Mouse (Mus musculus): ENCODE measurements around the gene Rmnd5b. TPM values are rescaled to one million over a fixed set of nuclear protein-coding genes. Genes with fewer than 3 reads are reported as not detected.

Rmnd5b gene
- polyA plus RNA-seq, 1 experiment from 2014 or later = 39.1 TPM

GRCm38 (mm10) chr11:51658705-51659104, 23.0 kb upstream of the Rmnd5b start:
- Histone ChIP-seq H3K4me3 (no peak overlapping the region), H3K27ac (no peak overlapping the region), H3K9me3 (no peaks in the 10 kb centered on the region), H3K36me3 (replicated peaks) (no peaks in the 10 kb centered on the region), H3K27me3 (ENCODE audit: poor library complexity, severe bottlenecking) (no peaks in the 10 kb centered on the region), H3K4me1 (peaks cover 5% of the 10 kb centered on the region; the same call in 1 of the 2 replicates)
- WGBS = 87% methylated on average over 6 of the region's 6 CpGs
- no peak for DNase-seq (ENCODE audit: extremely low spot score, low spot score)

- Histone ChIP-seq H3K27me3 (ENCODE audit: poor library complexity, severe bottlenecking) (no peaks in the 10 kb centered on the region), H3K36me3 (replicated peaks) (no peaks in the 10 kb centered on the region), H3K9me3 (no peaks in the 10 kb centered on the region), H3K4me1 (peaks cover 5% of the 10 kb centered on the region; the same call in 1 of the 2 replicates), H3K4me3 (no peak overlapping the region), H3K27ac (no peak overlapping the region)
- WGBS = 72% methylated on average over 7 of the region's 7 CpGs
- DNase-seq (ENCODE audit: extremely low spot score, low spot score) = no peak
Measured at GRCm38 (mm10) chr11:51658291-51658690, 22.6 kb upstream of the Rmnd5b start.

DNA sequence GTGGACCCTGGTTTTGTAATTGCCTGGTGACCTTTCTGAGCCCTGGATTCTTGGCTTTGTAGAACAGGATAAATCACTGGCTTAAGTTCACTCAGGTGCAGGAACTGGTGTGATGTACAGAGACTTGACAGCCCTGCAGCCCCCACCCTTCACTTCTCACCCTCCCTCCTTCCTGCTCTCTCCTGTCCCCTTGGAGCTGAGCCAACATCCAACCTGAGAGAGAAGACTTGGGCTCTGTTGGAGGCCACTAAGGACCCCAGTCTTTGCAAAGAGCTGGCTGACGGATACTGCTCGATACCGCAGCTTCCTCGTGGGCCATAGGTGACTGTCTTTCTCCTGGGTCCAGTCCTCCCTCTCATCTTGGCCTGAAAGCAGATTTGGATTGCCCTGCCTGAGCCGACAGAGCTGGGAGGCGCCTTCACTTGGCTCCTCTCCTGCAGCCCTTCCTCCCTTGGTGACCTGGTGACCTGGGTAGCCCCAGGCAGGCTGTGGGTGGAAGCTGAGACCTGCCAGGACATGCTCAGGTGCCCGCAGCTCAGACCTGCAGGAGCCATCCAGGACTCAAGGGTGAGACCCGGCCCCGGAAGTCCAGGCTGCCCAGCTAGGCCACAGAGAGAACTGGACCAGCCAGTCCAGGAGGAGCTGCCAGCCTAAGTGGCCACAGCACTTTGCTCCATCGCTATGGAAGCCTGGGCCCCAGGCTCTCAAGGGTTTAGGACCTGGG, 21.3 kb upstream of the Rmnd5b start:
- no peak overlapping the region for H3K4me3 ChIP-seq
- H3K9me3 ChIP-seq = no peaks in the 10 kb centered on the region
- H3K4me1 ChIP-seq = peaks cover 5% of the 10 kb centered on the region; the same call in 1 of the 2 replicates
- WGBS = 88% methylated on average over 10 of the region's 10 CpGs
- no peak overlapping the region for H3K27ac ChIP-seq
- no peak for DNase-seq (ENCODE audit: extremely low spot score, low spot score)
- H3K27me3 ChIP-seq (ENCODE audit: poor library complexity, severe bottlenecking) = peaks cover 2% of the 10 kb centered on the region
- no peaks in the 10 kb centered on the region for H3K36me3 ChIP-seq (replicated peaks)

- Histone ChIP-seq H3K9me3 (no peaks in the 10 kb centered on the region), H3K27ac (no peak overlapping the region), H3K4me3 (no peak overlapping the region), H3K36me3 (replicated peaks) (no peaks in the 10 kb centered on the region), H3K4me1 (peaks cover 21% of the 10 kb centered on the region), H3K27me3 (ENCODE audit: poor library complexity, severe bottlenecking) (peaks cover 22% of the 10 kb centered on the region)
- no peak for DNase-seq (ENCODE audit: extremely low spot score, low spot score)
- WGBS = 95% methylated on average over 3 of the region's 3 CpGs
Measured at GRCm38 (mm10) chr11:51654891-51655290, 19.2 kb upstream of the Rmnd5b start.

DNA sequence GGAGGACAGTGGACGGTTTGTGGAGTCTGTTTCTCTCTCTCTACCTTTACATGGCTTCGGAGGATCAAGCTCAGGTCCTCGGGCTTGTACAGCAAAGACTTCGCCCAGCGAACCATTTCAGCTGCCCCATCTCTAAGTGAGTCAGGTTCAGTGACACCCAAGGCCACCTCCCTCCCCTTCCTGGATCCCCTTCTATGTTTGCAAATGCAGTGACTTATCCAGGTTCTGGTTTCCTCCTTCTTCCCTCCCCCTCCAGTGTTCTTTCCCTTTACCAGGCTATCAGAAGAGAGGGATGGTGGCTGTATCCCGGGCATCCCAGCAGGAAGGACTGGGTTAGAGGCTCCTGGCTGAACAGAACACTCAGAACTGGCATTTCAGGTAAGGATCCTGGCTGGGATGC, 18.0 kb upstream of the Rmnd5b start:
- H3K4me1 ChIP-seq = peaks cover 33% of the 10 kb centered on the region
- H3K27me3 ChIP-seq (ENCODE audit: poor library complexity, severe bottlenecking) = peaks cover 32% of the 10 kb centered on the region
- no peak overlapping the region for H3K27ac ChIP-seq
- no peaks in the 10 kb centered on the region for H3K36me3 ChIP-seq (replicated peaks)
- 92% methylated on average over 6 of the region's 6 CpGs for WGBS
- no peaks in the 10 kb centered on the region for H3K9me3 ChIP-seq
- no peak overlapping the region for H3K4me3 ChIP-seq
- DNase-seq (ENCODE audit: extremely low spot score, low spot score) = no peak

GRCm38 (mm10) chr11:51652889-51653418, 17.3 kb upstream of the Rmnd5b start:
- peaks cover 32% of the 10 kb centered on the region for H3K27me3 ChIP-seq (ENCODE audit: poor library complexity, severe bottlenecking)
- no peaks in the 10 kb centered on the region for H3K36me3 ChIP-seq (replicated peaks)
- peaks cover 41% of the 10 kb centered on the region for H3K4me1 ChIP-seq
- no peak for DNase-seq (ENCODE audit: extremely low spot score, low spot score)
- 94% methylated on average over 4 of the region's 4 CpGs for WGBS
- H3K4me3 ChIP-seq = no peak overlapping the region
- H3K27ac ChIP-seq = no peak overlapping the region
- no peaks in the 10 kb centered on the region for H3K9me3 ChIP-seq

GRCm38 (mm10) chr11:51650691-51651515, 15.2 kb upstream of the Rmnd5b start, which contains the start of the genes N4bp3 and D930048N14Rik:
Gene N4bp3, minus strand, starts transcription at chr11:51650842.
Gene D930048N14Rik, plus strand, starts transcription at chr11:51650954.
- Histone ChIP-seq H3K27me3 (ENCODE audit: poor library complexity, severe bottlenecking) (peaks cover 32% of the 10 kb centered on the region), H3K36me3 (replicated peaks) (peaks cover under 1% of the 10 kb centered on the region; the same call in 1 of the 2 replicates), H3K4me3 (peak within 1 kb of the TSS; percentile 78), H3K4me1 (peaks cover 54% of the 10 kb centered on the region), H3K27ac (peak within 1 kb of the TSS; percentile 87), H3K9me3 (no peaks in the 10 kb centered on the region)
- DNase-seq (ENCODE audit: extremely low spot score, low spot score) = peak; percentile 71
- under 1% methylated on average over 70 of the region's 70 CpGs for WGBS

DNA sequence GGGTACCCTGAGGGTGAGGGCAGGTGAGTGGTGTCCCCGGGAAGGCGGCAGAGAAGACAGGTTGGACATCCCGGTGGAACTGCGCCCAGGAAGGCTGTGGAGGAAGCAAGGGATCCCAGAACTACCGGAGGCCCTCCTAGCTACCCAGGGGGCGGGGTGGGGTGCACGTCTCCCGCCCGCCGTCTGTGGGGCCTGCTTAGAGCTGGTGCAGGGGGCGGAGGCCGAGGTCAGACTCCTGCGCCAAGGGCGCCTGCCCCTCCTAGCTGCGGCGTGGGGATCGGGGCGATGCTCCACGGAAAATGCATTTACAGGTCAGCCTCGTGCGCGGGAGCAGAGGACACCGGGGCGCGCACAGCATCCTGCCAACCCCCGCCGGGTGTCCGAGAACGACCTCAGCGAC, 14.6 kb upstream of the Rmnd5b start:
- H3K36me3 ChIP-seq (replicated peaks) = peaks cover 7% of the 10 kb centered on the region
- H3K27me3 ChIP-seq (ENCODE audit: poor library complexity, severe bottlenecking) = peaks cover 32% of the 10 kb centered on the region
- H3K4me1 ChIP-seq = peaks cover 55% of the 10 kb centered on the region
- H3K27ac ChIP-seq = peak overlapping the region; percentile 87
- H3K4me3 ChIP-seq = peak overlapping the region; percentile 78
- DNase-seq (ENCODE audit: extremely low spot score, low spot score) = no peak
- WGBS = under 1% methylated on average over 28 of the region's 30 CpGs
- no peaks in the 10 kb centered on the region for H3K9me3 ChIP-seq

DNA sequence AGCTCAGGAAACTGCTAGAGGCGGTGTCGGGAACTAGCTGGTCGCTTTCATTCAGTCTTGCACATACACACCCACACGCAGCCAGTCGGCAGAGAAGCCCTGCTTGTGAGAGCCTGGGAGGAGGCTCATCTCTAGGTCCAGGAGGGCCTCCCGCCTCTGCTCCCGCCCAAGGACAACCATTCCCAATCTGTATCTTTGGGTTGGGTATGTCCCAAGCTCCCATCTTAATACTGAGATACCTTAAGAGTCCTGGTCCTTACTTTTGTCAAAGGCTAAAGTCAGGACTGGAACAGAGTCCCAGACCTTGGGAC, 14.1 kb upstream of the Rmnd5b start:
- Histone ChIP-seq H3K27me3 (ENCODE audit: poor library complexity, severe bottlenecking) (peaks cover 32% of the 10 kb centered on the region), H3K9me3 (no peaks in the 10 kb centered on the region), H3K27ac (peak overlapping the region; percentile 87), H3K36me3 (replicated peaks) (peaks cover 11% of the 10 kb centered on the region), H3K4me3 (peak overlapping the region; percentile 78), H3K4me1 (peaks cover 57% of the 10 kb centered on the region)
- no peak for DNase-seq (ENCODE audit: extremely low spot score, low spot score)
- 2% methylated on average over 7 of the region's 7 CpGs for WGBS

DNA sequence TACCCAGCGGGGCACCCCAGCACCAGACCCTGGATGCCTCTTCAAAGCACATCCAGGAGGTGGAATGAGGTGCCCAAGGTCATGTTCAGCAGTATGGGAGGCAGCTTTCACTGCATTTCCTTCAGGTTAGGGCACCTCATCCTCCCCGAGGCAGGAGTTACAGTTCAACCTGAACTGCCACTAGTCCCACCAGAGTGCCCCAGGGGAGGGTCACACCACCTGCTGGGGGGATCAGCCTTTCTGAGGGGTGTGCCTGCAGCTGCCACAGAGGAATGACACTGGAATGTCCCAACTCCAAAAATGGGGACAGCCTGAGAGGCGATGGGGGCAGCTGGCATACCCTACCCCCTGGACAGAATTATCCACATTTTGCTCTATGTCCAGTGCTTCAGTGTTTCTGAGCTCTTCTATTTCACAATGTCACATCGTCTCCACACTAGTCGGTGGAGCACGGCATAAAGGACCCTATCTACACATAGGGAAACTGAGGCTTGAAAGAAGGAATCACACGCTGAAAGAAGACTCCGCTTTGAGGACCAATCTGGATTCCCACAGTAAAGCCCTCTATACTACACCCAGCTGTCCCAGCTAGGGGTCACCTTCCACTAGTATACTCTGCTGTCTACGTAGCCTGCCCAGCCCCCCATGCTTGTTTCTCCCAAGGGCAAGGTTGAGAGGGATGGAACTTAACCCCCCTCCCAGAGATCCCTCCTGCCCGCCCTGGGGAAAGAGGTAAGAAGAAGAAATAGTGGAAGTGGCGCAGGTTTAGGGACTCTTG, 13.6 kb upstream of the Rmnd5b start:
- Histone ChIP-seq H3K36me3 (replicated peaks) (peaks cover 17% of the 10 kb centered on the region), H3K9me3 (no peaks in the 10 kb centered on the region), H3K4me1 (peaks cover 57% of the 10 kb centered on the region), H3K27ac (peak overlapping the region; percentile 87), H3K27me3 (ENCODE audit: poor library complexity, severe bottlenecking) (peaks cover 34% of the 10 kb centered on the region), H3K4me3 (peak overlapping the region; percentile 78)
- 25% methylated on average over 11 of the region's 11 CpGs for WGBS
- DNase-seq (ENCODE audit: extremely low spot score, low spot score) = no peak

- DNase-seq (ENCODE audit: extremely low spot score, low spot score) = peak; percentile 76
- 26% methylated on average over 3 of the region's 3 CpGs for WGBS
- Histone ChIP-seq H3K27me3 (ENCODE audit: poor library complexity, severe bottlenecking) (peaks cover 41% of the 10 kb centered on the region), H3K4me1 (peaks cover 64% of the 10 kb centered on the region), H3K9me3 (no peaks in the 10 kb centered on the region), H3K27ac (peak overlapping the region; percentile 87), H3K36me3 (replicated peaks) (peaks cover 24% of the 10 kb centered on the region), H3K4me3 (peak overlapping the region; percentile 78)
Measured at GRCm38 (mm10) chr11:51648566-51648965, 12.9 kb upstream of the Rmnd5b start.

Measured in forebrain, embryonic 10.5 days (tissue).